Mouse (Mus musculus) hindbrain, embryonic 12.5 days (tissue): ENCODE measurements around the gene Hspa5. TPM values are rescaled to one million over a fixed set of nuclear protein-coding genes. Genes with fewer than 3 reads are reported as not detected.

Experiments
- ATAC-seq: fragments of 200-750 bp; cut with Nextera tagmentation; 2 replicates; pipeline ENCODE4 v1.8.0; 2017; ENCODE audit warnings: moderate TSS enrichment; ENCODE audit not compliant: low FRiP score
- H3K27ac ChIP-seq: fragments of 300-500 bp; sonication (generic); 2 replicates; pipeline ENCODE4 v1.5.1; 2016; ENCODE audit warnings: mild to moderate bottlenecking
- H3K27me3 ChIP-seq: fragments of 300-500 bp; sonication (generic); 2 replicates; pipeline ENCODE4 v1.6.1; 2016; ENCODE audit warnings: mild to moderate bottlenecking
- H3K36me3 ChIP-seq: fragments of 300-500 bp; sonication (generic); 2 replicates; pipeline ENCODE4 v1.6.1; 2016; ENCODE audit warnings: mild to moderate bottlenecking
- H3K4me1 ChIP-seq: fragments of 300-500 bp; sonication (generic); 2 replicates; pipeline ENCODE4 v1.6.1; 2016
- H3K4me2 ChIP-seq: fragments of 300-500 bp; sonication (generic); replicated peaks from 2 replicates; pipeline ENCODE4 v1.6.1; 2016; ENCODE audit warnings: mild to moderate bottlenecking
- H3K4me3 ChIP-seq: fragments of 300-500 bp; sonication (generic); 2 replicates; pipeline ENCODE4 v1.5.1; 2016; ENCODE audit warnings: mild to moderate bottlenecking
- H3K9ac ChIP-seq: fragments of 300-500 bp; sonication (generic); 2 replicates; pipeline ENCODE4 v1.6.1; 2016; ENCODE audit warnings: mild to moderate bottlenecking, moderate library complexity
- H3K9me3 ChIP-seq: fragments of 300-500 bp; sonication (generic); replicated peaks from 2 replicates; pipeline ENCODE4 v1.6.1; 2016; ENCODE audit warnings: mild to moderate bottlenecking
- WGBS: fragments of 180-500 bp; shearing (Covaris S2); methylation state at CpG from one replicate; pipeline ENCODE4 v1.1.7; 2016; 5-methylcytosine and 5-hydroxymethylcytosine counted together
- polyA plus RNA-seq: library from polyadenylated mRNA; unstranded; fragments of >200 nt; fragmentation: Nextera tagmentation; extraction: Ambion mirVana; gene quantifications from 2 replicates; pipeline ENCODE4 v1.2.1, GENCODE M21; 2016

The Hspa5 gene
- 735 and 741 TPM in 2 replicates for polyA plus RNA-seq

GRCm38 (mm10) chr2:34771368-34772226 is at the start of gene Hspa5:
Gene Hspa5, plus strand, starts transcription at chr2:34771970.
- Histone ChIP-seq H3K36me3 (peaks cover 36% of the 10 kb centered on the region), H3K9ac (peak within 1 kb of the TSS; percentile 96), H3K27ac (peak within 1 kb of the TSS; percentile 95), H3K4me1 (peaks cover 44% of the 10 kb centered on the region), H3K9me3 (no peaks in the 10 kb centered on the region), H3K4me2 (peak within 1 kb of the TSS; percentile 70), H3K4me3 (peak within 1 kb of the TSS; percentile 94), H3K27me3 (no peaks in the 10 kb centered on the region)
- WGBS, result under 1% methylated on average over 60 of the region's 60 CpGs
- peak; percentile 99 for ATAC-seq

GRCm38 (mm10) chr2:34725269-34725668 is 46.5 kb upstream of the Hspa5 start:
- Histone ChIP-seq H3K27ac (no peak overlapping the region), H3K4me2 (no peak overlapping the region), H3K36me3 (peaks cover 72% of the 10 kb centered on the region), H3K4me1 (no peaks in the 10 kb centered on the region), H3K9ac (no peak overlapping the region), H3K27me3 (no peaks in the 10 kb centered on the region), H3K9me3 (no peaks in the 10 kb centered on the region), H3K4me3 (no peak overlapping the region)
- no peak for ATAC-seq
- WGBS, result 96% methylated on average over 5 of the region's 5 CpGs

- Histone ChIP-seq H3K9me3 (no peaks in the 10 kb centered on the region), H3K4me3 (no peak overlapping the region), H3K4me2 (no peak overlapping the region), H3K27me3 (no peaks in the 10 kb centered on the region), H3K36me3 (peaks cover 56% of the 10 kb centered on the region), H3K9ac (no peak overlapping the region), H3K4me1 (no peaks in the 10 kb centered on the region), H3K27ac (no peak overlapping the region)
- WGBS, result 97% methylated on average over 8 of the region's 8 CpGs
- ATAC-seq, result no peak
Measured at GRCm38 (mm10) chr2:34727045-34727728, 44.6 kb upstream of the Hspa5 start.

GRCm38 (mm10) chr2:34736626-34737025 is 35.1 kb upstream of the Hspa5 start:
- no peaks in the 10 kb centered on the region for H3K4me1 ChIP-seq
- ATAC-seq, result no peak
- no peak overlapping the region for H3K4me3 ChIP-seq
- no peak overlapping the region for H3K4me2 ChIP-seq
- no peak overlapping the region for H3K9ac ChIP-seq
- H3K27ac ChIP-seq, result no peak overlapping the region
- H3K9me3 ChIP-seq, result no peaks in the 10 kb centered on the region
- H3K36me3 ChIP-seq, result no peaks in the 10 kb centered on the region
- H3K27me3 ChIP-seq, result no peaks in the 10 kb centered on the region
- 97% methylated on average over 1 of the region's 1 CpGs for WGBS

GRCm38 (mm10) chr2:34737911-34738310 is 33.9 kb upstream of the Hspa5 start:
- Histone ChIP-seq H3K27me3 (no peaks in the 10 kb centered on the region), H3K36me3 (no peaks in the 10 kb centered on the region), H3K9me3 (no peaks in the 10 kb centered on the region), H3K4me2 (no peak overlapping the region), H3K4me3 (no peak overlapping the region), H3K4me1 (no peaks in the 10 kb centered on the region), H3K27ac (no peak overlapping the region), H3K9ac (no peak overlapping the region)
- WGBS, result 60% methylated on average over 1 of the region's 1 CpGs
- ATAC-seq, result no peak

GRCm38 (mm10) chr2:34739684-34740391 is 31.9 kb upstream of the Hspa5 start:
- 85% methylated on average over 1 of the region's 1 CpGs for WGBS
- no peaks in the 10 kb centered on the region for H3K9me3 ChIP-seq
- H3K27ac ChIP-seq, result no peak overlapping the region
- no peaks in the 10 kb centered on the region for H3K36me3 ChIP-seq
- ATAC-seq, result no peak
- H3K9ac ChIP-seq, result no peak overlapping the region
- H3K4me1 ChIP-seq, result no peaks in the 10 kb centered on the region
- H3K4me2 ChIP-seq, result no peak overlapping the region
- H3K4me3 ChIP-seq, result no peak overlapping the region
- no peaks in the 10 kb centered on the region for H3K27me3 ChIP-seq

- H3K4me2 ChIP-seq, result no peak overlapping the region
- H3K27me3 ChIP-seq, result no peaks in the 10 kb centered on the region
- no peak overlapping the region for H3K27ac ChIP-seq
- no peaks in the 10 kb centered on the region for H3K36me3 ChIP-seq
- ATAC-seq, result no peak
- H3K4me1 ChIP-seq, result no peaks in the 10 kb centered on the region
- no peak overlapping the region for H3K4me3 ChIP-seq
- WGBS, result 94% methylated on average over 12 of the region's 12 CpGs
- no peaks in the 10 kb centered on the region for H3K9me3 ChIP-seq
- no peak overlapping the region for H3K9ac ChIP-seq
Measured at GRCm38 (mm10) chr2:34741390-34742159, 30.2 kb upstream of the Hspa5 start.

- Histone ChIP-seq H3K4me2 (no peak overlapping the region), H3K4me3 (no peak overlapping the region), H3K27me3 (no peaks in the 10 kb centered on the region), H3K9me3 (no peaks in the 10 kb centered on the region), H3K36me3 (no peaks in the 10 kb centered on the region), H3K9ac (no peak overlapping the region), H3K4me1 (no peaks in the 10 kb centered on the region), H3K27ac (no peak overlapping the region)
- WGBS, result 97% methylated on average over 8 of the region's 8 CpGs
- no peak for ATAC-seq
Measured at GRCm38 (mm10) chr2:34742675-34743074, 29.1 kb upstream of the Hspa5 start.

GRCm38 (mm10) chr2:34744476-34744875 is 27.3 kb upstream of the Hspa5 start:
- no peak overlapping the region for H3K4me3 ChIP-seq
- no peaks in the 10 kb centered on the region for H3K27me3 ChIP-seq
- H3K9me3 ChIP-seq, result no peaks in the 10 kb centered on the region
- no peak overlapping the region for H3K4me2 ChIP-seq
- H3K4me1 ChIP-seq, result no peaks in the 10 kb centered on the region
- H3K27ac ChIP-seq, result no peak overlapping the region
- no peak for ATAC-seq
- no peaks in the 10 kb centered on the region for H3K36me3 ChIP-seq
- no peak overlapping the region for H3K9ac ChIP-seq
- WGBS, result 95% methylated on average over 8 of the region's 8 CpGs

GRCm38 (mm10) chr2:34745673-34746072 is 26.1 kb upstream of the Hspa5 start:
- Histone ChIP-seq H3K27ac (no peak overlapping the region), H3K27me3 (no peaks in the 10 kb centered on the region), H3K4me1 (no peaks in the 10 kb centered on the region), H3K9ac (no peak overlapping the region), H3K4me2 (no peak overlapping the region), H3K4me3 (no peak overlapping the region), H3K36me3 (no peaks in the 10 kb centered on the region), H3K9me3 (no peaks in the 10 kb centered on the region)
- WGBS, result 95% methylated on average over 2 of the region's 2 CpGs
- no peak for ATAC-seq

- no peak for ATAC-seq
- 94% methylated on average over 4 of the region's 4 CpGs for WGBS
- peaks cover 11% of the 10 kb centered on the region for H3K4me1 ChIP-seq
- H3K9me3 ChIP-seq, result no peaks in the 10 kb centered on the region
- H3K27me3 ChIP-seq, result no peaks in the 10 kb centered on the region
- H3K36me3 ChIP-seq, result no peaks in the 10 kb centered on the region
- H3K4me3 ChIP-seq, result no peak overlapping the region
- no peak overlapping the region for H3K9ac ChIP-seq
- H3K4me2 ChIP-seq, result no peak overlapping the region
- H3K27ac ChIP-seq, result no peak overlapping the region
Measured at GRCm38 (mm10) chr2:34748479-34748878, 23.3 kb upstream of the Hspa5 start.

- Histone ChIP-seq H3K9me3 (no peaks in the 10 kb centered on the region), H3K27ac (no peak overlapping the region), H3K9ac (no peak overlapping the region), H3K4me1 (peaks cover 16% of the 10 kb centered on the region), H3K4me3 (no peak overlapping the region), H3K27me3 (no peaks in the 10 kb centered on the region), H3K4me2 (no peak overlapping the region), H3K36me3 (no peaks in the 10 kb centered on the region)
- ATAC-seq, result no peak
- WGBS, result 82% methylated on average over 2 of the region's 2 CpGs
Measured at GRCm38 (mm10) chr2:34750245-34750644, 21.5 kb upstream of the Hspa5 start.
